Mouse (Mus musculus) ZHBTc4 (cell line): ENCODE measurements at regions not wholly inside any gene's neighbourhood (a gene's known extent, or its start where the extent isn't known, plus 50 kb on each side); places are given as distances from the start of the nearest gene placed in this dataset.

Experiments used
- DNase-seq: peaks from one replicate; pipeline ENCODE4 v3.0.0-alpha.2; 2011; ENCODE audit warnings: low read depth, low spot score

GRCm38 (mm10) chr16:14800209-14800608 is 106.2 kb upstream of the Efcab1 start:
- peak; percentile 50 for DNase-seq

- no peak for DNase-seq
These were observed 79.4 kb upstream of the Efcab1 start for GRCm38 (mm10) chr16:14827008-14827407.

GRCm38 (mm10) chr16:14840786-14841185 is 65.6 kb upstream of the Efcab1 start:
- no peak for DNase-seq
